Mouse (Mus musculus): Measurements from ENCODE around the gene Arhgef39. TPM values are rescaled to one million over a fixed set of nuclear protein-coding genes. Genes with fewer than 3 reads are reported as not detected.
"Not testable (repeated sequence)": the region's sequence is repeated elsewhere in the genome, so short reads cannot be mapped to it uniquely, and the experiment has no call there.

Arhgef39 gene
- polyA plus RNA-seq, 1 experiment from 2014 or later: 34.5 TPM

DNA sequence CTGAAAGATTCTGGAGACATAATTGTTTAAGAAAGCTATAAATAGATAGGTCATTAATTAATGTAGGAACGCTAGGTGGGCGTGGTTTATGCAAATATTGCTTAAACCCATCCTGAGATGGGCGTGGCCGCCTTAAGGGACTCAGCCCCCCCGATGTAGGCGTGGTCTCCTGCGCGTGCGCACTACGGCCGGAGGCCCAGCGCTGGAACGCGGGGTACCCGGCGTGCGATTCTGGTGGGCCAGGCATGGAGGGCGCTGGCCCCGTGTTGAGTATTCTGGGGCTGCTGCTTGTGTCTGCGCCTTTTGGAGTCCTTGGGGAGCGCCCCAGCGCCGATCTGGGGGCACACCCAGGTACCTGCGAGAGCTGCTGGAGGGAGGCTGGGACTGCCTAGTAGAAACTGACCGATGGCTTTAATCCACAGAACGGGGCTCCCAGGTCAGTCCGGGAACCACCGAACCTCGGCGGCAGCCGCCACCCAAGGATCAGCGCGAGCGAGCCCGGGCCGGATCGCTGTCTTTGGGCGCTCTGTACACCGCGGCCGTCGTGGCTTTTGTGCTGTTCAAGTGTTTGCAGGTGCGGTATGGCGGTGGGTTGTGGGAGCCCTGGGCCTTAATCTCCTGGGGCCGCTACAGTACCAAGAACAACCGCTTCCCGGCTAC lies 6.2 kb downstream of the Arhgef39 start:
- Histone ChIP-seq H3K4me2 (peak overlapping the region; percentile 89), H3K36me3 (replicated peaks) (peaks cover 28% of the 10 kb centered on the region), H3K9me3 (replicated peaks) (no peaks in the 10 kb centered on the region), H3K9ac (peak overlapping the region; percentile 85), H3K4me3 (replicated peaks) (peak overlapping the region; percentile 82), H3K27me3 (no peaks in the 10 kb centered on the region), H3K27ac (replicated peaks) (peak overlapping the region; percentile 87), H3K4me1 (replicated peaks) (peaks cover 70% of the 10 kb centered on the region)
- ATAC-seq (ENCODE audit: insufficient read depth): peak; percentile 82
- under 1% methylated on average over 47 of the region's 47 CpGs for WGBS (ENCODE audit: insufficient replicate concordance)

DNA sequence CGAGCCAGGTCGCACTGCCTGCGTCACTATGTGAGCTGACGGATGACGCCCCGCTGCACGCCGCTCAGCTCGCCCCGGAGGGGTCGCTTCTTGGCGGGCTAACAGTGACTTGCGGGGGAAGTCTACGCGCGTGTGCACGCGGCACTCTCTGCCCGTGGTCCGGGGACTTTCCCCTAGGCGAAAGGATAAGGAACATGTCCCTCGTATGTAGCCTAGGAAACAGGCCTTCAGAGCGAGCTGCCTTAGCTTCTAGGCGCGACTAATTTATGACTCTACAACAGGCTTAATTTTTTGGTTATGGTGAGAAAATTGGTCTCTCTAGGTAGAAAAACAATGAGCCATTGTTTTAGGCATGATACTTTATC lies 6.7 kb downstream of the Arhgef39 start, which contains the start of gene Ccdc107:
Gene Ccdc107, plus strand, starts transcription at position 80 of the 365 bp plus-strand sequence.
- WGBS (ENCODE audit: insufficient replicate concordance): under 1% methylated on average over 25 of the region's 25 CpGs
- Histone ChIP-seq H3K4me2 (peak within 1 kb of the TSS; percentile 89), H3K9ac (peak within 1 kb of the TSS; percentile 85), H3K4me3 (replicated peaks) (peak within 1 kb of the TSS; percentile 82), H3K36me3 (replicated peaks) (peaks cover 27% of the 10 kb centered on the region), H3K27ac (replicated peaks) (peak within 1 kb of the TSS; percentile 87), H3K9me3 (replicated peaks) (no peaks in the 10 kb centered on the region), H3K4me1 (replicated peaks) (peaks cover 64% of the 10 kb centered on the region), H3K27me3 (no peaks in the 10 kb centered on the region)
- peak; percentile 98 for ATAC-seq (ENCODE audit: insufficient read depth)

DNA sequence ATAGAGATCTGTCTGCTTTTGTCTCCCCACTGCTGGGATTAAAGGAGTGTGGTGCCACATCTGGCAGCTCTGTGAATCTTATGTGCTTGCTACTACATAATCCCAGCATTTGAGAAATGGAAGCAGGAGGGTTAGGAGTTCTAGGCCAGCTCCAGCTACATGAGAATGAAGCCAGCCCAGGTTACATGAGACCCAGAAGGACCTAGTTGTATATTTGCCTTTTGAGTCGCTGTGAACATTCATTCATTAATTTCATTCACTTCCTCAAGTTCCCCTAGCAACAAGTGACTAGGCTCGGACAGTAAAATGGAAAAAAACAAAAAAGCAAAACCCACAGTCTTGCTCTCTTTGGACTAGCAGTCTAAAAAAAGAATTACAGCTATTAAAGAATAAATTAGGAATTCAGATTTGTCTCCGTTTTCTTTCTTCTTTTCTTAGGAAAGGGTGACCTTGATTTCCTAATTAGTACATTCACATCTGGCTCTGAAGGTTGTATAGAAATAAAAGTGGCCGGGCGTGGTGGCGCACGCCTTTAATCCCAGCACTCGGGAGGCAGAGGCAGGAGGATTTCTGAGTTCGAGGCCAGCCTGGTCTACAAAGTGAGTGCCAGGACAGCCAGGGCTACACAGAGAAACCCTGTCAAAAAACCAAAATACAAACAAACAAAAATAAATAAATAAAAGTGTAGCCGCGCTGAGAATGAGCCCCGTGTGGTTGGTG lies 7.2 kb downstream of the Arhgef39 start:
- Histone ChIP-seq H3K9ac (no peak overlapping the region), H3K9me3 (replicated peaks) (no peaks in the 10 kb centered on the region), H3K4me1 (replicated peaks) (peaks cover 59% of the 10 kb centered on the region), H3K27ac (replicated peaks) (peak overlapping the region; percentile 87), H3K27me3 (no peaks in the 10 kb centered on the region), H3K4me2 (peak overlapping the region; percentile 89), H3K4me3 (replicated peaks) (peak overlapping the region; percentile 82), H3K36me3 (replicated peaks) (peaks cover 21% of the 10 kb centered on the region)
- 40% methylated on average over 12 of the region's 12 CpGs for WGBS (ENCODE audit: insufficient replicate concordance)
- no peak; the same call in 1 of the 2 replicates for ATAC-seq (ENCODE audit: insufficient read depth)

GRCm38 (mm10) chr4:43490801-43491200 lies 8.7 kb downstream of the Arhgef39 start:
- Histone ChIP-seq H3K4me3 (replicated peaks) (no peak overlapping the region), H3K36me3 (replicated peaks) (peaks cover 7% of the 10 kb centered on the region), H3K27ac (replicated peaks) (peak overlapping the region; percentile 29; the same call in 1 of the 2 replicates), H3K9me3 (replicated peaks) (no peaks in the 10 kb centered on the region), H3K27me3 (no peaks in the 10 kb centered on the region), H3K4me1 (replicated peaks) (peaks cover 46% of the 10 kb centered on the region), H3K4me2 (0 out of 2 replicates have a peak overlapping the region, but pooled peaks have one; percentile 29), H3K9ac (no peak overlapping the region)
- no peak for ATAC-seq (ENCODE audit: insufficient read depth)
- WGBS (ENCODE audit: insufficient replicate concordance): 46% methylated on average over 5 of the region's 5 CpGs

DNA sequence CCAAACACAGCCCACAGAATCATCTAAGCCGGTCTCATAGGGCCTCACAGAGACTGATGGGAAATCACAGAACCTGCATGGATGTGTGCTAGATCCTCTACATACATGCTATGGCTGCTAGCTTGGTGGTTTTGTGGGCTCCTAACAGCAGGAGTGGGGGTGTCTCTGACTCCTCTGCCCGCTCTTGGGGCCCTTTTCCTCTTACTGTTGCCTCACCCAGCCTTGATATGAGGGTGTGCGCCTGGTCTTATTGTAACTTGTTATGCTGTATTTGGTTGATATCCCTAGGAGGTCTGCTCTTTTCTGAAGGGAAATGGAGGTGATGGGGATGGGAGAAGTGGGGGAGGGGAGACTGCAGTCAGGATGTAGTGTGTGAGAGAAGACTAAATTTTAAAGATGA lies 9.9 kb downstream of the Arhgef39 start:
- no peak overlapping the region for H3K9ac ChIP-seq
- ATAC-seq (ENCODE audit: insufficient read depth): no peak
- no peaks in the 10 kb centered on the region for H3K36me3 ChIP-seq (replicated peaks)
- H3K4me2 ChIP-seq: no peak overlapping the region
- WGBS (ENCODE audit: insufficient replicate concordance): 71% methylated on average over 3 of the region's 3 CpGs
- H3K27me3 ChIP-seq: no peaks in the 10 kb centered on the region
- H3K9me3 ChIP-seq (replicated peaks): no peaks in the 10 kb centered on the region
- peaks cover 34% of the 10 kb centered on the region for H3K4me1 ChIP-seq (replicated peaks)
- no peak overlapping the region for H3K27ac ChIP-seq (replicated peaks)
- H3K4me3 ChIP-seq (replicated peaks): no peak overlapping the region

GRCm38 (mm10) chr4:43485666-43486065 lies 13.8 kb downstream of the Arhgef39 start:
- not testable (repeated sequence) for H3K9ac ChIP-seq; H3K4me2 ChIP-seq; H3K36me3 ChIP-seq (replicated peaks); H3K4me1 ChIP-seq (replicated peaks); ATAC-seq (ENCODE audit: insufficient read depth); H3K9me3 ChIP-seq (replicated peaks); H3K27me3 ChIP-seq; H3K4me3 ChIP-seq (replicated peaks); H3K27ac ChIP-seq (replicated peaks)
- WGBS (ENCODE audit: insufficient replicate concordance): 68% methylated on average over 5 of the region's 5 CpGs

DNA sequence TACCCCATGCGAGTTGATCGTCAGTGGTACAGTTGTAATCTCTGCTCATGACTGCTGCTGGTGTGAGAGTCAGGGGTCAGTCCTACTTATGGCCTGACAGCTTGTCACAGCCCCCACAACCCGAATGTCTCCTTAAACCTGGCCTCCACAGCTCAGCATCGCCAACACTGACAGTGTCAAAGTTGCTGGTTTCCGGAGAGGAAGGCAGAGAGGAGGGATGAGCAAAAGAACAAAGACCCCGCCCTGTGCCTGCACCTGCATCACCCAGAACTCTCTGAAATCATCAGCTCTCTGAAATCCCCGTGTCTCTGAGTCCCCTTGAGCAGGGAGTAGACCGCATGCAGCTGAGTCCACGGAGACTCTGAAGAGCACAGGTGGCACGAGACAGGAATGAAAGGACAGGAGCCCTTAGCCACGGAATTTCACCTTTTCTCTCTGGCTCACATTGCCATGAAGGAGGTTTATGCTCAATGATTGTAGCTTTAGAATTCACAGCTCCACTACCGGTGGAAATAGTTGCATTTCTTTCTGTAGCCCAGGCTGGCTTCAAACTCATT lies 15.9 kb downstream of the Arhgef39 start, which contains the start of gene Sit1:
Gene Sit1, minus strand, starts transcription at position 200 of the 557 bp plus-strand sequence.
- Histone ChIP-seq H3K27ac (replicated peaks) (no peak within 1 kb of the TSS), H3K9me3 (replicated peaks) (no peaks in the 10 kb centered on the region), H3K4me2 (no peak within 1 kb of the TSS), H3K36me3 (replicated peaks) (no peaks in the 10 kb centered on the region), H3K4me1 (replicated peaks) (peaks cover 7% of the 10 kb centered on the region), H3K9ac (no peak within 1 kb of the TSS), H3K27me3 (peaks cover 8% of the 10 kb centered on the region; the same call in 1 of the 2 replicates), H3K4me3 (replicated peaks) (no peak within 1 kb of the TSS)
- 48% methylated on average over 12 of the region's 12 CpGs for WGBS (ENCODE audit: insufficient replicate concordance)
- ATAC-seq (ENCODE audit: insufficient read depth): no peak

GRCm38 (mm10) chr4:43482591-43482990 lies 16.9 kb downstream of the Arhgef39 start:
- Histone ChIP-seq H3K4me2 (no peak overlapping the region), H3K9me3 (replicated peaks) (no peaks in the 10 kb centered on the region)

DNA sequence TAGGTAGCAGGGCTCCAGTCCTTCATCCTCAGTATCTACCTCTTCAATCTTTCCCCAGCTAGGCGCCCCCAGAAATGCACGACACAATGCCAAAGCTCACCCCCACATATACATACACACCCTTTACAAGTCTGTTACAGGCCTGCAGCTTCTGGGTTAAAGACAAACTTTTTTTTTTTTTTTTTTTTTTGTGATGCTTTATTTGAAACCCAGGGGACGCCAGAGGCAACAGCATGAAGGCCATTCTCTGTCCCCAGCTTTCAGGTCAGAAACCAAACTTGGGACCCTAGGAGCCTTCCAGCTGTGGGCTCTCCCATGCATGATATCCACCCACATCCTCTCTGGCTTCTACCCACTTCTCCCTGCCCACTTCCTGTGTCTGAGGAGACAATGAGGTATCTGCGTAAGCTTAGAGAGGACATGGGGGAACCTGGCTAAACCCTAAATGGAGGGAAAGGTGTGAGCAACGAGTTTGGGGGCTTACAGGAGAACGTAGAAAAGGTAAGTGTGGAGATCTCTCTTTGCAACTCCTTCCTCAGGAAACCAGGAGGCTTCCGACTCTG lies 17.5 kb downstream of the Arhgef39 start:
- no peak for ATAC-seq (ENCODE audit: insufficient read depth)
- no peaks in the 10 kb centered on the region for H3K36me3 ChIP-seq (replicated peaks)
- WGBS (ENCODE audit: insufficient replicate concordance): 35% methylated on average over 7 of the region's 7 CpGs
- H3K27me3 ChIP-seq: peaks cover 8% of the 10 kb centered on the region; the same call in 1 of the 2 replicates
- H3K9me3 ChIP-seq (replicated peaks): no peaks in the 10 kb centered on the region
- H3K9ac ChIP-seq: no peak overlapping the region
- H3K4me2 ChIP-seq: no peak overlapping the region
- H3K27ac ChIP-seq (replicated peaks): no peak overlapping the region
- H3K4me1 ChIP-seq (replicated peaks): peaks cover 14% of the 10 kb centered on the region
- H3K4me3 ChIP-seq (replicated peaks): no peak overlapping the region

More at GRCm38 (mm10) chr4:43482591-43482990, 16.9 kb downstream of the Arhgef39 start:
- Histone ChIP-seq H3K36me3 (replicated peaks) (no peaks in the 10 kb centered on the region), H3K27ac (replicated peaks) (no peak overlapping the region), H3K27me3 (peaks cover 8% of the 10 kb centered on the region; the same call in 1 of the 2 replicates), H3K4me3 (replicated peaks) (no peak overlapping the region), H3K4me1 (replicated peaks) (peaks cover 14% of the 10 kb centered on the region), H3K9ac (no peak overlapping the region)
- ATAC-seq (ENCODE audit: insufficient read depth): no peak
- WGBS (ENCODE audit: insufficient replicate concordance): 54% methylated on average over 10 of the region's 10 CpGs

DNA sequence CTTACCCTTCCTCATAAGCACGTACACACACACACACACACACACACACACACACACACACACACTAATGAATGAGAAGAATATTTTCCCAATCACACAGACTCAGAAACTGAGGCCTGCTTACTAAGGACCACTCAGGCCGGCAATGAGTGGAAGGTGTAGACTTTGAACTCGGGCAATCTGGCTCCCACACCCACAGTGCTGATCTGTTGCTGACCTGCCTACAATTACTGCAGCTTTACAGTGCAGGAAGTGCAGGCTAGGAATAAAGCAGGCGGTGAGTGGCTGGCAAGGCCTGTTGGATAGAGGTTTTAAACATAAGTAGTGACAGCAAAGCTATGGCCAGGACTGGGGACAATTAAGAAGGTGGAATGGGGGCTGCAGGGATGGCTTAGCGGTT lies 18.5 kb downstream of the Arhgef39 start:
- Histone ChIP-seq H3K9me3 (replicated peaks) (no peaks in the 10 kb centered on the region), H3K4me3 (replicated peaks) (no peak overlapping the region), H3K9ac (no peak overlapping the region), H3K27me3 (peaks cover 8% of the 10 kb centered on the region; the same call in 1 of the 2 replicates), H3K27ac (replicated peaks) (no peak overlapping the region), H3K4me2 (no peak overlapping the region), H3K36me3 (replicated peaks) (no peaks in the 10 kb centered on the region), H3K4me1 (replicated peaks) (peaks cover 14% of the 10 kb centered on the region)
- 65% methylated on average over 5 of the region's 5 CpGs for WGBS (ENCODE audit: insufficient replicate concordance)
- no peak for ATAC-seq (ENCODE audit: insufficient read depth)
